Mouse (Mus musculus) lung, postnatal 25 days (tissue): ENCODE data around the gene Car3.

Experiments
- DNase-seq: peaks from one replicate; pipeline ENCODE4 v3.0.0; 2022; ENCODE audit warnings: low spot score

Gene Car3

GRCm38 (mm10) chr3:14876325-14876918 is 13.1 kb downstream of the Car3 start:
- no peak for DNase-seq

- DNase-seq: no peak
Measured at GRCm38 (mm10) chr3:14877251-14877909, 14.1 kb downstream of the Car3 start.

GRCm38 (mm10) chr3:14878749-14879223 is 15.5 kb downstream of the Car3 start:
- no peak for DNase-seq

GRCm38 (mm10) chr3:14879293-14879692 is 16.0 kb downstream of the Car3 start:
- no peak for DNase-seq

- DNase-seq: no peak
Measured at GRCm38 (mm10) chr3:14880277-14880676, 17.0 kb downstream of the Car3 start.

GRCm38 (mm10) chr3:14882005-14882404 is 18.7 kb downstream of the Car3 start:
- DNase-seq: no peak

- no peak for DNase-seq
Measured at GRCm38 (mm10) chr3:14882756-14883155, 19.4 kb downstream of the Car3 start.

GRCm38 (mm10) chr3:14884826-14885225 is 21.5 kb downstream of the Car3 start:
- DNase-seq: no peak

- DNase-seq: peak; percentile 82
Measured at GRCm38 (mm10) chr3:14886102-14887098, 23.1 kb downstream of the Car3 start, which contains the start of gene Car2. TSS of gene Car2 (plus strand) at chr3:14886273.

GRCm38 (mm10) chr3:14887134-14887666 is 23.9 kb downstream of the Car3 start:
- DNase-seq: no peak

- DNase-seq: peak; percentile 32
Measured at GRCm38 (mm10) chr3:14887686-14888295, 24.5 kb downstream of the Car3 start.

- no peak for DNase-seq
Measured at GRCm38 (mm10) chr3:14888549-14888948, 25.2 kb downstream of the Car3 start.

- DNase-seq: no peak
Measured at GRCm38 (mm10) chr3:14889085-14889484, 25.8 kb downstream of the Car3 start.

GRCm38 (mm10) chr3:14889716-14890409 is 26.6 kb downstream of the Car3 start:
- DNase-seq: no peak

- no peak for DNase-seq
Measured at GRCm38 (mm10) chr3:14892991-14893390, 29.7 kb downstream of the Car3 start.

GRCm38 (mm10) chr3:14893700-14894099 is 30.4 kb downstream of the Car3 start:
- no peak for DNase-seq

- DNase-seq: no peak
Measured at GRCm38 (mm10) chr3:14895333-14895732, 32.0 kb downstream of the Car3 start.

GRCm38 (mm10) chr3:14897770-14898169 is 34.5 kb downstream of the Car3 start:
- DNase-seq: no peak

- no peak for DNase-seq
Measured at GRCm38 (mm10) chr3:14903380-14903779, 40.1 kb downstream of the Car3 start.

GRCm38 (mm10) chr3:14904165-14904564 is 40.9 kb downstream of the Car3 start:
- DNase-seq: no peak

- DNase-seq: no peak
Measured at GRCm38 (mm10) chr3:14907271-14907670, 44.0 kb downstream of the Car3 start.
